9 mouse cellular contexts compared by ENCODE assay signal in genomic region chr12:89377051-89377643, GRCm38 (mm10).
DNase-seq lines count a peak whose midpoint lies in the region; ATAC-seq and TF ChIP-seq lines count a peak whose summit lies in the region.
"Had no signal": no experiment of that assay in that cellular context is flagged by ENCODE, and none has a peak within 500 bp of the region (broad histone marks: within the 10 kb centered on the region; RNA-seq: fewer than 3 reads in every experiment).

No protein-coding gene starts in this region.

- peak overlapping the region; percentile 97 for H3K27ac ChIP-seq in cortical plate, adult 2 months (ENCODE audit: insufficient read depth, low read length)
- H3K27ac ChIP-seq in forebrain, postnatal 0 days (ENCODE audit: low read depth, low read length), result peak overlapping the region; percentile 89
- H3K27ac ChIP-seq in neural tube, embryonic 15.5 days (replicated peaks), result peak overlapping the region; percentile 46
- H3K27ac ChIP-seq: limb, embryonic 15.5 days had no signal

- no peak overlapping the region for H3K4me2 ChIP-seq in forebrain, postnatal 0 days (ENCODE audit: low read depth)
- H3K4me2 ChIP-seq in neural tube, embryonic 15.5 days, result no peak overlapping the region
- H3K4me2 ChIP-seq: limb, embryonic 15.5 days had no signal

- H3K27me3 ChIP-seq in forebrain, postnatal 0 days (ENCODE audit: insufficient read depth, low read length), result no peaks in the 10 kb centered on the region
- no peaks in the 10 kb centered on the region for H3K27me3 ChIP-seq in neural tube, embryonic 15.5 days (replicated peaks)
- H3K27me3 ChIP-seq: limb, embryonic 15.5 days had no signal

- H3K9me3 ChIP-seq in forebrain, postnatal 0 days (ENCODE audit: low read length), result no peaks in the 10 kb centered on the region
- no peaks in the 10 kb centered on the region for H3K9me3 ChIP-seq in neural tube, embryonic 15.5 days (replicated peaks)
- H3K9me3 ChIP-seq: limb, embryonic 15.5 days had no signal

- 30% methylated on average over 5 of the region's 5 CpGs for WGBS in forebrain, postnatal 0 days
- 43% methylated on average over 5 of the region's 5 CpGs for WGBS in neural tube, embryonic 15.5 days

- no peaks in the 10 kb centered on the region for H3K36me3 ChIP-seq in forebrain, postnatal 0 days (ENCODE audit: insufficient read depth)
- H3K36me3 ChIP-seq in neural tube, embryonic 15.5 days, result no peaks in the 10 kb centered on the region
- H3K36me3 ChIP-seq: limb, embryonic 15.5 days had no signal

- peaks cover 2% of the 10 kb centered on the region; the same call in 1 of the 2 replicates for H3K4me1 ChIP-seq in cortical plate, adult 2 months (ENCODE audit: control insufficient read depth, insufficient read depth, low read length)
- peaks cover 11% of the 10 kb centered on the region for H3K4me1 ChIP-seq in forebrain, postnatal 0 days (ENCODE audit: insufficient read depth)
- H3K4me1 ChIP-seq in neural tube, embryonic 15.5 days, result peaks cover 6% of the 10 kb centered on the region; the same call in 1 of the 2 replicates
- H3K4me1 ChIP-seq: limb, embryonic 15.5 days had no signal

- ATAC-seq in forebrain, postnatal 0 days, result peak; percentile 95
- ATAC-seq in neural tube, embryonic 15.5 days (ENCODE audit: low FRiP score), result peak; percentile 61
- ATAC-seq in cerebellum, adult (ENCODE audit: insufficient number of reproducible peaks, low FRiP score, low TSS enrichment), result no peak

- DNase-seq in forebrain, postnatal 0 days, result peak; percentile 83
- peak; percentile 50 to 62 for DNase-seq in layer of hippocampus, postnatal 36 days
- DNase-seq in heart, adult 18-20 months, result no peak
- DNase-seq in embryo, embryonic 10.5 days (ENCODE audit: low spot score), result no peak
- DNase-seq: adrenal gland, adult 2 months had no signal

- H3K4me3 ChIP-seq in cortical plate, adult 2 months (ENCODE audit: insufficient read depth, low read length), result no peak overlapping the region
- H3K4me3 ChIP-seq in forebrain, postnatal 0 days (ENCODE audit: low read depth, low read length), result no peak overlapping the region
- no peak overlapping the region for H3K4me3 ChIP-seq in neural tube, embryonic 15.5 days (replicated peaks)
- H3K4me3 ChIP-seq: limb, embryonic 15.5 days had no signal

- TF ChIP-seq POLR2A in cortical plate, adult 2 months (IDR thresholded peaks at IDR 0.05; ENCODE audit: extremely low read depth, insufficient read depth, low read length), result 0 out of 2 replicates have a peak, but pooled peaks have one; percentile 4

- H3K9ac ChIP-seq in forebrain, postnatal 0 days, result no peak overlapping the region; the same call in 1 of the 2 replicates
- H3K9ac ChIP-seq in neural tube, embryonic 15.5 days (replicated peaks), result no peak overlapping the region
- H3K9ac ChIP-seq: limb, embryonic 15.5 days had no signal

- no peak for TF ChIP-seq CTCF in cortical plate, adult 2 months (IDR thresholded peaks at IDR 0.05; ENCODE audit: extremely low read depth, insufficient read depth, low read length)
- TF ChIP-seq CTCF in forebrain, postnatal 0 days (IDR thresholded peaks at IDR 0.05; ENCODE audit: low read depth), result peak; percentile 54

Comparison
In these comparisons a context has a peak if more than half of its experiments do, and no peak if none do; other contexts are left out.
1. H3K27ac ChIP-seq: peak in every context shown above with its lines; median percentile 97 in cortical plate, adult 2 months; 89 in forebrain, postnatal 0 days; 46 in neural tube, embryonic 15.5 days.
2. DNase-seq: peak in forebrain, postnatal 0 days (single experiment) and layer of hippocampus, postnatal 36 days (2 of 2); none in heart, adult 18-20 months (0 of 2) and embryo, embryonic 10.5 days (single experiment).